Mouse (Mus musculus): Measurements from ENCODE around the gene Ckap2l. TPM values are rescaled to one million over a fixed set of nuclear protein-coding genes. Genes with fewer than 3 reads are reported as not detected.

The Ckap2l gene
- total and polyA plus RNA-seq, 3 experiments, result 0.08 to 0.55 (median 0.29) TPM

DNA sequence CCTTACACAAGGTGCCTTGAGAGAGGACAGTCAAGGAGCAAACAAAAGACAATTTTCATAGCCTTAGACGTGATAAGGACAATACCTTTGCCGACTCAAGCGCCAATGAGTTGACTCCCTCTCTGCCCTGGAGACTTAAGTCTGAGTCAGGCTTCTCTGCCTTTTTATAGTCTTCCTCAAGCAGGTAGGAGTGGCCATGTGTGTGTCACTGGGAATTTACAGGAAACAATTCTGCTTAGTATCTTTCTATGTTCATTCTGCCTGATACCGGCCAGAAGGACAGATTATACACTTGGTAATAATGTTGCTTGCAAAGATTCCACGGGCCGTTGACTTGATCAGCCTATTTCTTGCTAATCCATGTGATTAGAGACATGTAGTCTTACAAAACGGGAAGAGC lies 12.8 kb upstream of the Ckap2l start, which contains the start of gene Il1a:
Il1a (minus strand) TSS at position 137 of the 400 bp plus-strand sequence.
- TF ChIP-seq EP300 (IDR thresholded peaks at IDR 0.05; ENCODE audit: insufficient read depth, low read depth, low read length), result no peak
- no peak for TF ChIP-seq POLR2A (IDR thresholded peaks at IDR 0.05; ENCODE audit: insufficient read depth, low read depth, low read length)
- TF ChIP-seq CTCF (IDR thresholded peaks at IDR 0.05), result no peak
- no peak within 1 kb of the TSS for H3K9ac ChIP-seq (ENCODE audit: low read depth, low read length)
- no peaks in the 10 kb centered on the region for H3K27me3 ChIP-seq (ENCODE audit: control insufficient read depth, insufficient read depth, low read length)
- no peak within 1 kb of the TSS for H3K27ac ChIP-seq
- H3K36me3 ChIP-seq (ENCODE audit: control insufficient read depth, insufficient read depth, low read length), result no peaks in the 10 kb centered on the region
- no peaks in the 10 kb centered on the region for H3K79me2 ChIP-seq (replicated peaks; ENCODE audit: control insufficient read depth, insufficient read depth, low read length)
- no peak within 1 kb of the TSS for H3K4me3 ChIP-seq
- 49% methylated on average over 7 of the region's 7 CpGs for WGBS
- H3K4me1 ChIP-seq (ENCODE audit: control insufficient read depth, insufficient read depth, low read length), result no peaks in the 10 kb centered on the region
- intact Hi-C loops (cut with DNase I), result no loop called here
- no peak for DNase-seq

DNA sequence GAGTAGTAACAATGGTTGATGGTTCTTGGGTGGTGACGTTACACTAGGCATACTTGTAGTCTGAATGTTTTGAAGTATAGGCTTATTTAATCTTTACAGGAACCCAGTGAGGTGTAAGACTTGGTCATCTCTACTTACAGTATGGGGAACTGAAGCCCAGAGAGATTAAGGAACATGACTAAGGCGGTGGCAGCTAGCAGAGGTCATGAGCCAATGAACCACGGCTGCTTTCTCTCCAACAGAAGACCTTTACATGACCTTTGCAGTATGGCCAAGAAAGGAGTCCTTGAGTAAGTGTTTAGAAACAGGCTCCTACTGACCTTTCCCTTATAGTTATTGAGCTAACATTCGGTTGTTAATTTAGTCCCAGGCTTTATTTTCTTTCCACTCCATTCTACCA lies 9.0 kb upstream of the Ckap2l start:
- H3K79me2 ChIP-seq (replicated peaks; ENCODE audit: control insufficient read depth, insufficient read depth, low read length), result no peaks in the 10 kb centered on the region
- H3K27ac ChIP-seq, result no peak overlapping the region
- no peak overlapping the region for H3K4me3 ChIP-seq
- no peak overlapping the region for H3K9ac ChIP-seq (ENCODE audit: low read depth, low read length)
- intact Hi-C loops (cut with DNase I), result no loop called here
- DNase-seq, result no peak
- H3K4me1 ChIP-seq (ENCODE audit: control insufficient read depth, insufficient read depth, low read length), result no peaks in the 10 kb centered on the region
- no peaks in the 10 kb centered on the region for H3K27me3 ChIP-seq (ENCODE audit: control insufficient read depth, insufficient read depth, low read length)
- TF ChIP-seq POLR2A (IDR thresholded peaks at IDR 0.05; ENCODE audit: insufficient read depth, low read depth, low read length) (no peak), CTCF (IDR thresholded peaks at IDR 0.05) (no peak), EP300 (IDR thresholded peaks at IDR 0.05; ENCODE audit: insufficient read depth, low read depth, low read length) (no peak)
- WGBS, result 67% methylated on average over 4 of the region's 4 CpGs
- no peaks in the 10 kb centered on the region for H3K36me3 ChIP-seq (ENCODE audit: control insufficient read depth, insufficient read depth, low read length)

DNA sequence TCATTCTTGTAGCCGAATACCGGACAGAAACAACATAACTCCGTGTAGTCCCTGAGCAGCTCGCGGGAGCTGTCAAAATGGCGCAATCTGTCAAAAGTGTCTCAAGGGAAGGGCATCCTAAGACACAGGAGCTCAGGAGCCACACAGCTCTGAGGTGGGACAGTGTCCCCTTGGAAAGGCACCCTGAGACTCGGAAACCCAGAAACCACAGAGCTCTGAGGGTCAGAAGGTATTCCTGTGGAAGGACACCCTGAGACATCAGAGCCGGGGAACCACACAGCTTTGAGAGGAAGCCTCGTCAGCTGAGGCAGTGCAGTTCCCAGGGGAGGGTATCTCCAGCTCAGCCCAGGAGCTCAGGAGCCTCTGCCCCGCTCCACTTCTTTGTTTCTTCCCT lies 574 bp upstream of the Ckap2l start:
- Histone ChIP-seq H3K36me3 (ENCODE audit: control insufficient read depth, insufficient read depth, low read length) (no peaks in the 10 kb centered on the region), H3K4me1 (ENCODE audit: control insufficient read depth, insufficient read depth, low read length) (no peaks in the 10 kb centered on the region), H3K27ac (peak overlapping the region; percentile 90), H3K4me3 (peak overlapping the region; percentile 78), H3K9ac (ENCODE audit: low read depth, low read length) (peak overlapping the region; percentile 75), H3K79me2 (replicated peaks; ENCODE audit: control insufficient read depth, insufficient read depth, low read length) (no peaks in the 10 kb centered on the region; the same call in 1 of the 2 replicates), H3K27me3 (ENCODE audit: control insufficient read depth, insufficient read depth, low read length) (no peaks in the 10 kb centered on the region)
- no peak for TF ChIP-seq EP300 (IDR thresholded peaks at IDR 0.05; ENCODE audit: insufficient read depth, low read depth, low read length)
- no peak for TF ChIP-seq CTCF (IDR thresholded peaks at IDR 0.05)
- TF ChIP-seq POLR2A (IDR thresholded peaks at IDR 0.05; ENCODE audit: insufficient read depth, low read depth, low read length), result no peak
- WGBS, result 2% methylated on average over 10 of the region's 10 CpGs
- intact Hi-C loops (cut with DNase I), result loop anchor here (1.0 to 5.0 kb wide), 3 partner anchors 95 to 330 kb away; partner anchors contain the start of genes Gm10762 and Zc3h6
- DNase-seq, result no peak

DNA sequence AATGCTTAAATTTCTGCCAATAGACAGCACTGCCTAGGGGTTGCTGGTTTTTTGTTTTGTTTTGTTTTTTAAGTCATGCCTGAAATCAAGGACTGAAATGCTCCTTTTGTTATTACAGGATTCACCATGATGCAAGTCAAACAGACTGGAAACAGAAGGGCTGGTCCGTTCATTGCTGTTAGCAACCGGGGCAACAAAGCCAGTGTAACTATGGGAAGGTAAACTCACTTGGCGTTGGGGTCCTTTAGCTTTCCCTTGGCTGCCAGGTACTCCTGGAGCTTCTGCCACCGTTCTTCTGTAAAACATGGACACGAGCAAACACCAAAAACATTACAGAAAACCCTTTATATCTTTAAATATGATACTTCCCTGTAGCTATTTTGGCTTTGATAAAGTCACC lies 926 bp downstream of the Ckap2l start:
- intact Hi-C loops (cut with DNase I), result loop anchor here (5.0 kb wide), 2 partner anchors 96 to 329 kb away; partner anchors contain the start of genes Gm10762 and Zc3h6
- no peak for TF ChIP-seq CTCF (IDR thresholded peaks at IDR 0.05)
- no peak for TF ChIP-seq POLR2A (IDR thresholded peaks at IDR 0.05; ENCODE audit: insufficient read depth, low read depth, low read length)
- no peak for TF ChIP-seq EP300 (IDR thresholded peaks at IDR 0.05; ENCODE audit: insufficient read depth, low read depth, low read length)

DNA sequence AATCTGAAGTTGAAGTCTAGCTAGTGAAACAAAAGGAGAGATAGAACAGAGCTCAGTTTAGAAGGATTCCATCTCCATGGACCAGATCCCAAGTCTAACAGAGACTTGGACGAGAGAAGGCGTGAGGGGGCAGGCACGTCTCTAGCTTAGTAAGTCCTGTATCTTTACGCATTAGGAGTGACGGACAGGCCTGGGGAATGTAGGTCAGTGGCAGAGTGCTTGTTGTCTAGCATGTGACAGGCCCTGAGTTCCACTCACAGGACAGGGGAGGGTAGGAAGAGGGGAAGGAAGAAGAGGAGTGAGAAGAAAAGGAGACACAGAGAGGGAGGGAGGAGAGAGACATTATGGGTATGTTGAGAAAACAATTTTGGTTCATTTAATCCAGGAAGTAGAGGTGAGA lies 1.9 kb downstream of the Ckap2l start:
- Histone ChIP-seq H3K4me1 (ENCODE audit: control insufficient read depth, insufficient read depth, low read length) (no peaks in the 10 kb centered on the region), H3K79me2 (replicated peaks; ENCODE audit: control insufficient read depth, insufficient read depth, low read length) (no peaks in the 10 kb centered on the region; the same call in 1 of the 2 replicates), H3K4me3 (no peak overlapping the region), H3K27me3 (ENCODE audit: control insufficient read depth, insufficient read depth, low read length) (no peaks in the 10 kb centered on the region), H3K36me3 (ENCODE audit: control insufficient read depth, insufficient read depth, low read length) (no peaks in the 10 kb centered on the region), H3K9ac (ENCODE audit: low read depth, low read length) (no peak overlapping the region), H3K27ac (no peak overlapping the region)
- intact Hi-C loops (cut with DNase I), result loop anchor here (5.0 kb wide), 2 partner anchors 97 to 328 kb away; partner anchors contain the start of genes Gm10762 and Zc3h6
- 83% methylated on average over 5 of the region's 5 CpGs for WGBS
- no peak for DNase-seq
- no peak for TF ChIP-seq EP300 (IDR thresholded peaks at IDR 0.05; ENCODE audit: insufficient read depth, low read depth, low read length)
- TF ChIP-seq POLR2A (IDR thresholded peaks at IDR 0.05; ENCODE audit: insufficient read depth, low read depth, low read length), result no peak
- TF ChIP-seq CTCF (IDR thresholded peaks at IDR 0.05), result no peak

More for the DNA sequence above, 926 bp downstream of the Ckap2l start:
- Histone ChIP-seq H3K36me3 (ENCODE audit: control insufficient read depth, insufficient read depth, low read length) (no peaks in the 10 kb centered on the region), H3K4me1 (ENCODE audit: control insufficient read depth, insufficient read depth, low read length) (no peaks in the 10 kb centered on the region), H3K79me2 (replicated peaks; ENCODE audit: control insufficient read depth, insufficient read depth, low read length) (no peaks in the 10 kb centered on the region; the same call in 1 of the 2 replicates), H3K27ac (no peak overlapping the region), H3K27me3 (ENCODE audit: control insufficient read depth, insufficient read depth, low read length) (no peaks in the 10 kb centered on the region), H3K4me3 (no peak overlapping the region), H3K9ac (ENCODE audit: low read depth, low read length) (no peak overlapping the region)
- no peak for DNase-seq
- WGBS, result 40% methylated on average over 5 of the region's 5 CpGs

DNA sequence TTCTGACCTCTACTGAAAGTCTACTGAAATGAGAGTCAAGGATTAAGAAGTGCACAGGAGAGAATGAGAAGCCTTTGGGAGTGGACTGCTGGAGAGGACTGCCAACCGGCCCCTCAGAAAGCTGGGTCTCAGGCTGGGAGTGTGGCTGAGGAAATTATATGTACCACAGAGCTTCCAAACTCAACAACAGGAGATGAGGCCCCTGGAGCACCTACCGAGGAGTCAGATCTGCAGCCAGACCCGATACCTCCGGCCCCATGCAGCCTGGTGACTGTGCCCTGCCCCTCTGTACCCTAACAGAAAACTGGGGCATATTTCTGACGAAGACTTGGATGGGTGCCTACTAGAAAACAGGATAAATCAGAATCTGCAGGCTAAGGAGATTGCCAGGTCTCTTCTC lies 23.2 kb downstream of the Ckap2l start:
- no peak for DNase-seq
- no peak for TF ChIP-seq CTCF (IDR thresholded peaks at IDR 0.05)
- no peak for TF ChIP-seq EP300 (IDR thresholded peaks at IDR 0.05; ENCODE audit: insufficient read depth, low read depth, low read length)
- no peak for TF ChIP-seq POLR2A (IDR thresholded peaks at IDR 0.05; ENCODE audit: insufficient read depth, low read depth, low read length)
- no peak overlapping the region for H3K27ac ChIP-seq
- H3K79me2 ChIP-seq (replicated peaks; ENCODE audit: control insufficient read depth, insufficient read depth, low read length), result no peaks in the 10 kb centered on the region
- H3K9ac ChIP-seq (ENCODE audit: low read depth, low read length), result no peak overlapping the region
- 97% methylated on average over 5 of the region's 5 CpGs for WGBS
- intact Hi-C loops (cut with DNase I), result no loop called here
- H3K36me3 ChIP-seq (ENCODE audit: control insufficient read depth, insufficient read depth, low read length), result no peaks in the 10 kb centered on the region
- no peaks in the 10 kb centered on the region for H3K4me1 ChIP-seq (ENCODE audit: control insufficient read depth, insufficient read depth, low read length)
- no peaks in the 10 kb centered on the region for H3K27me3 ChIP-seq (ENCODE audit: control insufficient read depth, insufficient read depth, low read length)
- no peak overlapping the region for H3K4me3 ChIP-seq

All from heart, adult 2 months (tissue).